25 mouse cellular contexts compared by ENCODE assay signal in genomic region chr9:63049290-63049689, GRCm38 (mm10).
"Had no signal": no experiment of that assay in that cellular context is flagged by ENCODE, and none has a peak within 500 bp of the region (broad histone marks: within the 10 kb centered on the region; RNA-seq: fewer than 3 reads in every experiment).

No protein-coding gene starts in this region.

- H3K4me1 ChIP-seq: heart, embryonic 13.5 days; heart, embryonic 15.5 days; hindbrain, embryonic 13.5 days; hindbrain, embryonic 15.5 days; kidney, embryonic 15.5 days; limb, embryonic 13.5 days; limb, embryonic 15.5 days; liver, embryonic 12.5 days had no signal

- H3K27me3 ChIP-seq: heart, embryonic 13.5 days; heart, embryonic 15.5 days; hindbrain, embryonic 13.5 days; hindbrain, embryonic 15.5 days; kidney, embryonic 15.5 days; limb, embryonic 13.5 days; limb, embryonic 15.5 days; liver, embryonic 12.5 days had no signal

- DNase-seq: gastrocnemius, postnatal 14 days; gastrocnemius, postnatal 36 days; heart, adult 11 months; heart, adult 2 months; heart, postnatal 14 days; heart, postnatal 36 days; kidney, adult 11 months; kidney, adult 2 months; kidney, adult 9 months; kidney, postnatal 14 days; kidney, postnatal 36 days; layer of hippocampus, adult 9-11 months; layer of hippocampus, postnatal 36 days; left cerebral cortex, postnatal 4 days had no signal

- H3K4me3 ChIP-seq: heart, adult 2 months; heart, embryonic 13.5 days; heart, embryonic 15.5 days; hindbrain, embryonic 13.5 days; hindbrain, embryonic 15.5 days; kidney, embryonic 15.5 days; limb, embryonic 13.5 days; limb, embryonic 15.5 days; liver, embryonic 12.5 days had no signal

- H3K9me3 ChIP-seq: heart, embryonic 13.5 days; heart, embryonic 15.5 days; hindbrain, embryonic 13.5 days; hindbrain, embryonic 15.5 days; kidney, embryonic 15.5 days; limb, embryonic 13.5 days; limb, embryonic 15.5 days; liver, embryonic 12.5 days had no signal

- ATAC-seq: hindbrain, postnatal 0 days; intestine, embryonic 16.5 days; liver, embryonic 12.5 days had no signal

- H3K27ac ChIP-seq: heart, adult 2 months; heart, embryonic 13.5 days; heart, embryonic 15.5 days; hindbrain, embryonic 13.5 days; hindbrain, embryonic 15.5 days; hindbrain, postnatal 0 days; kidney, embryonic 15.5 days; kidney, postnatal 0 days; limb, embryonic 13.5 days; limb, embryonic 15.5 days; liver, embryonic 12.5 days had no signal

- H3K36me3 ChIP-seq: heart, embryonic 13.5 days; heart, embryonic 15.5 days; hindbrain, embryonic 13.5 days; hindbrain, embryonic 15.5 days; kidney, embryonic 15.5 days; limb, embryonic 13.5 days; limb, embryonic 15.5 days; liver, embryonic 12.5 days had no signal
